Mouse (Mus musculus): ENCODE data around the gene Pttg1ip.

DNA sequence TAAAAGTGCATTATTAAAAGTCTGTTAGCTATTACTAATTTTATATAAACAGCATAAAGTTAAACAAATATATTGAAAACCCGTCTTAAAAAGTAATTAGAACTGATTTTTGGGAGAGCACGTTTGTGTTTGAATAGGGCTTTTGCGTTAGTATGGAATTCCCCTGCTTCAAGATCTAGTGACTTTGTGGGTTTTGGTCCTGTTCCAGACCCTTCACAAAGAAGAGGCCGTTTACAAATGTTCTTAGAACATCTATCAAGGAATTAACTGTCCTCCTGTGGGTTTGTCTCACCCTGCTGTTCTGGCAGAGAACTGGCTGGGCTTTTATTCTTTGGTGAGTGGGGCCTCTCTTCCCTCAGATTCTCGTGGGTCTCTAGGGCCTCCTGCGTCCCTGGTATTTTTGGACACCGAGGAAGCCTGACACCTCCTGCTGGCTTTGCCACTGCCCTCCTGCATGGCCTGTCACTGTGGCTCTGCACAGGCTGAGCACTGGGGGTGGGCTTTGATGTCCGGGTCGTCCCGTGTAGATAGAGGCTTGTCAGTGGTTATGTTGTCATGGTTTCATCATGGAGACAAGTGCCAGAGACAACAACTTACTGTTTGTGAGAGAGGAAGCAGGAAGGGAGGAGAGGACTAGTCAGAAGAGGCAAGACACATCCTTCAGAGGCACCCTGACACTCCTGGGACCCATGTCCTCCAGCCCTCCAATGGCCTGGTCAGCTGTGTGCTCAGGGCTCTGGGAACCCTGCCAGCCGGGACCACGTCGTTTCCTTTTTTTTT is 53.1 kb downstream of the Pttg1ip start:
- TF ChIP-seq CTCF (IDR thresholded peaks at IDR 0.05; ENCODE audit: low read depth, low read length) (no peak), GATA1 (IDR thresholded peaks at IDR 0.05; ENCODE audit: borderline replicate concordance, low read length) (no peak), POLR2AphosphoS5 (IDR thresholded peaks at IDR 0.05; ENCODE audit: insufficient replicate concordance, low read depth, low read length) (no peak), TAL1 (conservative IDR thresholded peaks at IDR 0.05; ENCODE audit: low read depth, low read length) (no peak), GATA2 (IDR thresholded peaks at IDR 0.05; ENCODE audit: borderline replicate concordance, low read depth, low read length) (no peak)
